Mouse (Mus musculus): ENCODE measurements around the gene Gsx2. TPM values are rescaled to one million over a fixed set of nuclear protein-coding genes. Genes with fewer than 3 reads are reported as not detected.

Gsx2 gene
- total RNA-seq, 2 experiments from 2014 or later = 0.33 TPM; not detected in 1

DNA sequence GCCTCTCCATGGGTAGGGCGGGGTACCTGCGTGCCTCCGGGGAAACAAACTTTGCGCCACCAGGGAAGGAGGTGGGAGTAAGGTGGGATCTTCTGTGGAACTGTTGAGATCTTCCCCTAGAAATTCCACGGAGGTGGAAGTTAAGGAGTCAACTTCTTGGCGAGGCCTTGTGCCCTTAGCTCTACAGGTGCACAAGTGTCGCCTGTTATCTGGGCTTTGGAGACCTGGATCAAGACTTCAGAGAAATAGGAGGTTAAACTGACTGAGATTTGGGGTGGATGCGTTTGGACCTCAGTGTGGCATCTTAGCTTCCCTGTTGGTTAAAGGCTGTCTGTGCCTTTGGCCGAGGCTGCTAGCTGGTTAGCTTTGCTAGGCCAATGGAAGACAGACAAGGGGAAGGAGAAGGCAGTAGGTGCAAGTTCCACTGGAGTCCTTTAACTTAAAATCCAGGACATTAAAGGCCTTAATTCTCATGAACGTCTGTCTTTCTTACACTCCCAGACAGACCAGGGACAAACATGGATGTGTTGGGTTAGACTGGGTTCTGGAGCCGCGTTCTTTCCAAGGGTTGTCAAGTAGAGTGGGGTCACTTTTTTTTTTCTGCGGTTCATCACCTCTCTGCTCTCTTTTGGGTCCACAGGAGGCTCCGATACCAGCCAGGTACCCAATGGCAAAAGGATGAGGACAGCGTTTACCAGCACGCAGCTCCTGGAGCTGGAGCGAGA, 1.1 kb downstream of the Gsx2 start:
- no peak for DNase-seq (ENCODE audit: low spot score in 2 of 2)

DNA sequence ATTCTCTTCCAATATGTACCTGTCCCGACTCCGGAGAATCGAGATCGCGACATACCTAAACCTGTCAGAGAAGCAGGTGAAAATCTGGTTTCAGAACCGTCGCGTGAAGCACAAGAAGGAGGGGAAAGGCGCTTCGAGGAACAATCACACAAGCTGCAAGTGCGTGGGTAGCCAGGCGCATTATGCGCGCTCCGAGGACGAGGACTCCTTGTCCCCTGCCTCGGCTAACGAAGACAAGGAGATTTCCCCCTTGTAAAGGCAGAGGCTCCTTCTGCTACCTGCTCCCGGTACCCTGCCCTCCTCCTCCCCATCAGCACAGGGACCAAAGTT, 1.6 kb downstream of the Gsx2 start:
- DNase-seq (ENCODE audit: low spot score in 2 of 2) = no peak

DNA sequence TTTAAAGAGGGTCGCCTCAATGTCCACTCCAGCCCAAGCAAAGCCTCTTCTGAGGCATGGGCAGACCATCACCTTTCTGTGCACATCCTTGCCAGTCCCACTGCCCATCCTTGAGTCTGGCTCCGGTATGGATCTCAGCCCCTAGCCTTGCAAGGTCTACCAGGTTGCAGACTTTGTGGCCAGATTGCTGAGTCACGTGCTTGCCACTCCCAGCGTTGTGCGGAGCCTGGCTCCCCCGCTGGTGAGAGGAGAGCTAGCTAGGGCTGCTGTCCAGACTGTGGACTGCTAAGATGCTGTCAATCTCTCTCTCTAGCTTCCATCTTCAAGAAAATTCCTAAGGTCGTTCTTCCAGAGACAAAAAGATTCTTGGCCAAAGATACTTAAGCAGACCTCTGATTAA, 4.2 kb downstream of the Gsx2 start:
- no peak for DNase-seq (ENCODE audit: low spot score in 2 of 2)

DNA sequence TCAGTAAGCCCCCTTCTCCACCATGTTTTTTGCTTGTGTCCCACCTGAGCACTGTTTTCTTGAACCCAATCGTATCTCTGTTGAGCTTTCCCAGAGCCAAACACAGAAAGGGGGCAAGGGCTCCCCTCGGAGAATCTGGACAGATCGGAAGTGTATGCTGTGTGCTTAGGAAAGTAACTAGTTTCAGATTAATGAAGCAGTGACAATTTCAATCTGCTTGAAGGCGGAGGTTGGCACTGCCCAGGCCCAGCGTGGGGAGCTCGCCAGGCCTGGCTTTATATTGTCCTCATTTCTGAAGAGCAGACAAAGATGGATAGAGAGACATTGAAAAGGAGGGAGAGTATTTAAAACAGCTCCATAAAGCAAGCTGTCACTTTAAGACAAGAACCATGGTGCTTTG, 7.0 kb downstream of the Gsx2 start:
- no peak for DNase-seq (ENCODE audit: low spot score in 2 of 2)

DNA sequence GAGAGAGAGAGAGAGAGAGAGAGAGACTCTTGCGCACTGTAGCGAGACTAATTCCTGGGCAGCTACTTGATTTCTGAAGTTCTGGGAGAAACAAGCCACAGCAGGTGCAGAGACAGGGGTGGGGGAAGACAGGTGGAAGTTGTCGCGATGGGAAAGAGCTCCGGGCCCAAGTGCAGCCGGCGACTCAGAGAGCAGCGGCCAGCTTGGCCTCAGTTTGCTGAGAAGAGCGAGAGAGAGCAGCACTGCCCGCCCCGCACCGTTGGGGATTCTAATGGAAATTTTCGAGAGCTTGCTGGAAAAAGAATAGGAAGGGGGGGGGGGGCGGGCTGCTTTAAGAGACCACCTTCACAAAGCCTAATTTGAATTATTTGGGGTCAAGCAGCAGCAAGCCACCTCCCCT, 7.7 kb downstream of the Gsx2 start:
- DNase-seq (ENCODE audit: low spot score in 2 of 2) = no peak

GRCm38 (mm10) chr5:75083591-75084392, 8.4 kb downstream of the Gsx2 start:
- DNase-seq (ENCODE audit: low spot score in 2 of 2) = no peak

GRCm38 (mm10) chr5:75084393-75084870, 9.0 kb downstream of the Gsx2 start:
- no peak for DNase-seq (ENCODE audit: low spot score in 2 of 2)

- no peak for DNase-seq (ENCODE audit: low spot score in 2 of 2)
Observed at GRCm38 (mm10) chr5:75084871-75085520, 9.6 kb downstream of the Gsx2 start.

DNA sequence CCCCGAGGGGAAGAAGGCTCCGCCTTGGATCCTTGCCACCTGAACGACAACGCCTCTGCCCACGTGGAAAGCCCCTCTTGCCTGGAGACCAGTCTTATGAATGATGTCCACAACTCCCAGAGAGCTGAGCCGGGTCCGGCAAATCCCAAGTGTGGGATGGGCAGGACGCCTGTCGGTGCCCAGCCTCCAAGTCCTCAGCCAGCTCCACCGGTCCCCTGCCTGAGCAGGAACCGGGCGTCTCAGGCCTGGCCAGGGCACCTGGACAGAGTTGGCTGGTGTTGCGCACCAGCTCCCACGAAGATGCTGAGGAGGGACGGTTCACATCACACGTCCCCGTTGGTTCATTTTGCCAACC, 10.1 kb downstream of the Gsx2 start:
- no peak for DNase-seq (ENCODE audit: low spot score in 2 of 2)

GRCm38 (mm10) chr5:75085906-75086305, 10.5 kb downstream of the Gsx2 start:
- no peak for DNase-seq (ENCODE audit: low spot score in 2 of 2)

- no peak for DNase-seq (ENCODE audit: low spot score in 2 of 2)
Observed at GRCm38 (mm10) chr5:75106511-75106910, 31.1 kb downstream of the Gsx2 start.

DNA sequence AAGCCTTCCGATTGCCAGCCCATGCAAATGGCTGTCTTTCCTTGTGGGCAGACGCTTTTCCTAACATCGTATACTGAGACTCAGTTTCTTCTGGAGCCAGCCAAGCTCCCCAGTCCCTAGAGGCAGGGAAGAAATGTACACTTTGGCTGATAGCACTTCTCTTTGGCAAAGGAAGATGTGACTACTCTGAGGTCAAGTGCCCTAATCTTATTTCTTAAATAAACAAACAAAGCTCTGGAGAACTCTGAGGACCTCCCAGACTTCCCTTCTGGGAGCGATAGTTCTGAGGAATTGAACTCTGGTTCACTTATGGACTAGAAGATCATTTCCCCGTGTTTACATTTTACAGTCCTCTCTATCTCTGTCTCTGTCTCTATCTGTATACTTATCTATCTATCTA, 34.0 kb downstream of the Gsx2 start:
- no peak for DNase-seq (ENCODE audit: low spot score in 2 of 2)

GRCm38 (mm10) chr5:75111781-75112180, 36.4 kb downstream of the Gsx2 start:
- no peak for DNase-seq (ENCODE audit: low spot score in 2 of 2)

- no peak for DNase-seq (ENCODE audit: low spot score in 2 of 2)
Observed at GRCm38 (mm10) chr5:75118840-75119239, 43.4 kb downstream of the Gsx2 start.

GRCm38 (mm10) chr5:75121646-75122045, 46.2 kb downstream of the Gsx2 start:
- no peak for DNase-seq (ENCODE audit: low spot score in 2 of 2)

Other genes with a start within 250 kb of the Gsx2 start
- 10 to 100 TPM; 19.5 to 20.7 TPM for gene Chic2, start 30.8 kb upstream of the Gsx2 start, total RNA-seq (2021)
- gene Pdgfra, start 76.7 kb downstream of the Gsx2 start, total RNA-seq (2021) = 10 to 100 TPM; 29.3 to 30.0 TPM

Data from left cerebral cortex, adult 18-20 months (tissue).